In genomic region chr4:149485825-149486206, GRCm38 (mm10) we compare ENCODE assay signal across 8 mouse cellular contexts. TPM values are rescaled to one million over a fixed set of nuclear protein-coding genes. Genes with fewer than 3 reads are reported as not detected.
A peak's percentile ranks its signal among the peaks of the same experiment; 100 is the strongest.
DNase-seq lines count a peak whose midpoint lies in the region; ATAC-seq and TF ChIP-seq lines count a peak whose summit lies in the region.

No protein-coding gene starts in this region.

- TF ChIP-seq POLR2A in olfactory bulb, adult 2 months (IDR thresholded peaks at IDR 0.05; ENCODE audit: insufficient read depth, low read depth, low read length), result no peak

- peak overlapping the region; percentile 90 for H3K4me3 ChIP-seq in left cerebral cortex, adult 2 months
- peak overlapping the region; percentile 69 for H3K4me3 ChIP-seq in forebrain, embryonic 12.5 days (replicated peaks)
- peak overlapping the region; percentile 65 for H3K4me3 ChIP-seq in liver, postnatal 0 days (ENCODE audit: low read depth, low read length)
- peak overlapping the region; percentile 78 for H3K4me3 ChIP-seq in olfactory bulb, adult 2 months (ENCODE audit: insufficient read depth, low read depth, low read length)

- H3K9ac ChIP-seq in forebrain, embryonic 12.5 days, result peak overlapping the region; percentile 76
- H3K9ac ChIP-seq in liver, postnatal 0 days (replicated peaks), result peak overlapping the region; percentile 77

- intact Hi-C loops in left cerebral cortex, adult 2 months (cut with DNase I), result loop anchor here (2.0 to 5.0 kb wide), 2 partner anchors 57 to 134 kb away; no protein-coding TSS in a partner anchor

- no peak for DNase-seq in left cerebral cortex, adult 2 months (ENCODE audit: extremely low spot score in 1 of 2, low spot score in 2 of 2)
- no peak for DNase-seq in left cerebral cortex, adult 9 months (ENCODE audit: low spot score in 2 of 2)
- DNase-seq in adrenal gland, adult 8-10 months, result peak; percentile 7
- peak; percentile 81 for DNase-seq in induced T-regulatory cell, adult 2 months (ENCODE audit: low read depth)
- peak; percentile 26 for DNase-seq in liver, postnatal 0 days
- no peak for DNase-seq in ovary, postnatal 10 days (ENCODE audit: low spot score)

- H3K27me3 ChIP-seq in forebrain, embryonic 12.5 days, result no peaks in the 10 kb centered on the region
- H3K27me3 ChIP-seq in liver, postnatal 0 days (ENCODE audit: insufficient read depth, low read length), result no peaks in the 10 kb centered on the region

- peak; percentile 2; the same call in 1 of the 2 replicates for ATAC-seq in forebrain, embryonic 12.5 days (ENCODE audit: low FRiP score)
- ATAC-seq in liver, postnatal 0 days, result no peak

- H3K27ac ChIP-seq in left cerebral cortex, adult 2 months, result peak overlapping the region; percentile 76; the same call in 1 of the 2 replicates
- peak overlapping the region; percentile 85 for H3K27ac ChIP-seq in forebrain, embryonic 12.5 days
- H3K27ac ChIP-seq in liver, postnatal 0 days (ENCODE audit: low read depth), result peak overlapping the region; percentile 89
- H3K27ac ChIP-seq in olfactory bulb, adult 2 months (ENCODE audit: insufficient read depth, low read depth, low read length), result no peak overlapping the region

- peaks cover 24% of the 10 kb centered on the region for H3K4me1 ChIP-seq in forebrain, embryonic 12.5 days
- H3K4me1 ChIP-seq in liver, postnatal 0 days (ENCODE audit: insufficient read depth), result peaks cover 12% of the 10 kb centered on the region
- peaks cover 9% of the 10 kb centered on the region for H3K4me1 ChIP-seq in olfactory bulb, adult 2 months (ENCODE audit: control insufficient read depth, insufficient read depth, low read length)

- H3K36me3 ChIP-seq in forebrain, embryonic 12.5 days (replicated peaks), result peaks cover 38% of the 10 kb centered on the region
- H3K36me3 ChIP-seq in liver, postnatal 0 days (replicated peaks; ENCODE audit: insufficient read depth, low read length), result peaks cover 24% of the 10 kb centered on the region

- peak overlapping the region; percentile 64 for H3K4me2 ChIP-seq in forebrain, embryonic 12.5 days
- peak overlapping the region; percentile 88 for H3K4me2 ChIP-seq in liver, postnatal 0 days (ENCODE audit: low read depth, low read length)

- TF ChIP-seq EP300 in liver, postnatal 0 days (IDR thresholded peaks at IDR 0.05; ENCODE audit: low read depth), result no peak

- 1% methylated on average over 10 of the region's 10 CpGs for WGBS in forebrain, embryonic 12.5 days
- 2% methylated on average over 10 of the region's 10 CpGs for WGBS in liver, postnatal 0 days (ENCODE audit: insufficient replicate concordance)
- under 1% methylated on average over 10 of the region's 10 CpGs for WGBS in olfactory bulb, adult 2 months

- peak; percentile 56 for TF ChIP-seq CTCF in left cerebral cortex, adult 2 months (IDR thresholded peaks at IDR 0.05)
- peak; percentile 46 for TF ChIP-seq CTCF in liver, postnatal 0 days (IDR thresholded peaks at IDR 0.05; ENCODE audit: low read depth)
- TF ChIP-seq CTCF in olfactory bulb, adult 2 months (IDR thresholded peaks at IDR 0.05; ENCODE audit: insufficient read depth, low read depth, low read length), result no peak

- H3K9me3 ChIP-seq in forebrain, embryonic 12.5 days, result no peaks in the 10 kb centered on the region
- H3K9me3 ChIP-seq in liver, postnatal 0 days (ENCODE audit: low read length), result no peaks in the 10 kb centered on the region

RNA-seq across cellular contexts. Expression of gene Lzic, which starts 0.8 kb away (rescaled TPM):
- 10 to 100 TPM; 16.8 to 17.6 TPM for total RNA-seq in left cerebral cortex, adult 2 months (2021)
- 10 to 100 TPM; 19.9 to 25.1 (median 24.1) TPM for total RNA-seq in adrenal gland, adult 8-10 months (2022)
- polyA plus RNA-seq in forebrain, embryonic 12.5 days (2016; fragmentation: Nextera tagmentation; extraction: Ambion mirVana), result 48.9 and 53.6 TPM in 2 replicates
- polyA plus RNA-seq in liver, postnatal 0 days (2015; fragmentation: Nextera tagmentation; extraction: Ambion mirVana), result 7.7 and 8.2 TPM in 2 replicates
- polyA plus RNA-seq in olfactory bulb, adult 2 months (2012; ENCODE audit: insufficient read depth, insufficient read length, low replicate concordance, missing spikeins), result not detected in 2 replicates

RNA-seq across cellular contexts. Expression of gene Nmnat1, which starts 0.8 kb away (rescaled TPM):
- 10 to 100 TPM in 1 of 2 experiments, 1 to 10 TPM in 1; 9.9 to 12.8 TPM for total RNA-seq in left cerebral cortex, adult 2 months (2021)
- total RNA-seq in adrenal gland, adult 8-10 months (2022), result 10 to 100 TPM; 14.8 to 19.5 (median 17.8) TPM
- polyA plus RNA-seq in forebrain, embryonic 12.5 days (2016; fragmentation: Nextera tagmentation; extraction: Ambion mirVana), result 14.3 and 14.7 TPM in 2 replicates
- 6.4 and 6.8 TPM in 2 replicates for polyA plus RNA-seq in liver, postnatal 0 days (2015; fragmentation: Nextera tagmentation; extraction: Ambion mirVana)
- not detected in 2 replicates for polyA plus RNA-seq in olfactory bulb, adult 2 months (2012; ENCODE audit: insufficient read depth, insufficient read length, low replicate concordance, missing spikeins)

RNA-seq across cellular contexts. Expression of gene Tmem274, which starts 8.6 kb away (rescaled TPM):
- not detected for total RNA-seq in left cerebral cortex, adult 2 months (2021)
- total RNA-seq in adrenal gland, adult 8-10 months (2022), result not detected
- polyA plus RNA-seq in forebrain, embryonic 12.5 days (2016; fragmentation: Nextera tagmentation; extraction: Ambion mirVana), result 0.55 and 0.69 TPM in 2 replicates
- not detected in 2 replicates for polyA plus RNA-seq in liver, postnatal 0 days (2015; fragmentation: Nextera tagmentation; extraction: Ambion mirVana)
- not detected in 2 replicates for polyA plus RNA-seq in olfactory bulb, adult 2 months (2012; ENCODE audit: insufficient read depth, insufficient read length, low replicate concordance, missing spikeins)

RNA-seq across cellular contexts. Expression of gene Rbp7, which starts 31.0 kb away (rescaled TPM):
- total RNA-seq in left cerebral cortex, adult 2 months (2021), result not detected
- total RNA-seq in adrenal gland, adult 8-10 months (2022), result 10 to 100 TPM in 1 of 4 experiments, 1 to 10 TPM in 3; 3.0 to 12.9 (median 7.2) TPM
- not detected in 2 replicates for polyA plus RNA-seq in forebrain, embryonic 12.5 days (2016; fragmentation: Nextera tagmentation; extraction: Ambion mirVana)
- polyA plus RNA-seq in liver, postnatal 0 days (2015; fragmentation: Nextera tagmentation; extraction: Ambion mirVana), result 0.21 TPM in 1 of 2 replicates, not detected in the other
- not detected in 2 replicates for polyA plus RNA-seq in olfactory bulb, adult 2 months (2012; ENCODE audit: insufficient read depth, insufficient read length, low replicate concordance, missing spikeins)

RNA-seq across cellular contexts. Expression of gene Ctnnbip1, which starts 32.2 kb away (rescaled TPM):
- 10 to 100 TPM; 35.3 to 35.9 TPM for total RNA-seq in left cerebral cortex, adult 2 months (2021)
- total RNA-seq in adrenal gland, adult 8-10 months (2022), result 10 to 100 TPM; 25.3 to 34.5 (median 29.7) TPM
- polyA plus RNA-seq in forebrain, embryonic 12.5 days (2016; fragmentation: Nextera tagmentation; extraction: Ambion mirVana), result 83.9 and 84.8 TPM in 2 replicates
- polyA plus RNA-seq in liver, postnatal 0 days (2015; fragmentation: Nextera tagmentation; extraction: Ambion mirVana), result 12.8 and 16.2 TPM in 2 replicates
- not detected in 2 replicates for polyA plus RNA-seq in olfactory bulb, adult 2 months (2012; ENCODE audit: insufficient read depth, insufficient read length, low replicate concordance, missing spikeins)

Comparison
In these comparisons a context has a peak if more than half of its experiments do, and no peak if none do; other contexts are left out.
1. DNase-seq: peak in adrenal gland, adult 8-10 months (single experiment), induced T-regulatory cell, adult 2 months (single experiment) and liver, postnatal 0 days (single experiment); none in left cerebral cortex, adult 2 months (0 of 2), left cerebral cortex, adult 9 months (0 of 2) and ovary, postnatal 10 days (single experiment).
2. Peak in every context shown above with its lines, with median percentiles within 50 percentile points of each other: H3K4me3 ChIP-seq.